Mouse (Mus musculus): ENCODE results near the gene Slc35d1.

DNA sequence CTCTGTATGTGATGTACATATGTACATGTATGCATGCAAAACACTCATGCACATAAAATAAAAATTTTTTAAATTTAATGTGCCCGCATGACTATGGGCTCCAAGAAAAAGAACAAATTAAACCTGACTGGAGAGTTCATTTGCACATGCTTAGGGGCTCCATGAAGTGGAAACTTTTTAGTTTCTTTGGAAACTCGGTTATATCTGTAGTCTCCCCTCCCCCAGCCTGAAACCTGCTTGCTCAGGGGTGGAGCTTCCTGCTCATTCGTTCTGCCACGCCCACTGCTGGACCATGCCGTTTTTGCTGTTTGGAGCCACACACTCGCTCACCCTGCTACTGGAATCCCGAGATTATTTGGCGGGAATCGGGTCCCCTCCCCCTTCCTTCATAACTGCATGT, 7.9 kb upstream of the Slc35d1 start:
- TF ChIP-seq POLR2A (IDR thresholded peaks at IDR 0.05; ENCODE audit: borderline replicate concordance, extremely low read depth, low read depth, low read length), result no peak
- TF ChIP-seq CTCF (IDR thresholded peaks at IDR 0.05; ENCODE audit: insufficient read depth, low read length), result no peak
